Mouse (Mus musculus): ENCODE results near the gene Tsnaxip1. TPM values are rescaled to one million over a fixed set of nuclear protein-coding genes. Genes with fewer than 3 reads are reported as not detected.
A peak's percentile ranks its signal among the peaks of the same experiment; 100 is the strongest.

Gene Tsnaxip1
- total RNA-seq, 2 experiments from 2014 or later, result not detected

- Histone ChIP-seq H3K27ac (peak within 1 kb of the TSS; percentile 56), H3K4me3 (no peak within 1 kb of the TSS)
- DNase-seq, result peak; percentile 83
- no peak for TF ChIP-seq CTCF (IDR thresholded peaks at IDR 0.05)
- intact Hi-C loops (cut with DNase I), result loop anchor here (5.0 kb wide), 1 partner anchor 39 kb away; the partner anchor contains the start of gene Ctrl
These were observed 65.8 kb downstream of the Tsnaxip1 start, which contains the start of gene Nrn1l for GRCm38 (mm10) chr8:105893339-105893738. Gene Nrn1l (plus strand): TSS chr8:105893567.

Other genes starting within 250 kb of the Tsnaxip1 start
- gene Ripor1, start 222.5 kb upstream of the Tsnaxip1 start, total RNA-seq (2021), result 10 to 100 TPM; 15.7 to 20.6 TPM
- gene Ctcf, start 191.2 kb upstream of the Tsnaxip1 start, total RNA-seq (2021), result 10 to 100 TPM; 33.2 to 42.6 TPM
- gene Agrp, start 190.3 kb upstream of the Tsnaxip1 start, total RNA-seq (2021), result under 1 TPM in 1 of 2 experiments, not detected in 1; 0.75 TPM
- under 1 TPM in 1 of 2 experiments, not detected in 1; 0.17 TPM for gene Carmil2, start 141.5 kb upstream of the Tsnaxip1 start, total RNA-seq (2021)
- gene Acd, start 126.6 kb upstream of the Tsnaxip1 start, total RNA-seq (2021), result 1 to 10 TPM; 4.2 to 5.3 TPM
- 1 to 10 TPM; 5.0 to 6.0 TPM for gene Pard6a, start 126.6 kb upstream of the Tsnaxip1 start, total RNA-seq (2021)
- not detected for gene 4933405L10Rik, start 120.1 kb upstream of the Tsnaxip1 start, total RNA-seq (2021)
- under 1 TPM; 0.47 to 0.69 TPM for gene Enkd1, start 119.5 kb upstream of the Tsnaxip1 start, total RNA-seq (2021)
- gene Gfod2, start 69.1 kb upstream of the Tsnaxip1 start, total RNA-seq (2021), result 1 to 10 TPM; 7.2 to 7.4 TPM
- gene Ranbp10, start 381 bp upstream of the Tsnaxip1 start, total RNA-seq (2021), result 10 to 100 TPM; 23.0 to 24.3 TPM
- 1 to 10 TPM; 1.0 to 1.8 TPM for gene Cenpt, start 25.5 kb downstream of the Tsnaxip1 start, total RNA-seq (2021)
- 10 to 100 TPM; 21.9 to 25.0 TPM for gene Thap11, start 27.4 kb downstream of the Tsnaxip1 start, total RNA-seq (2021)
- gene Nutf2, start 32.8 kb downstream of the Tsnaxip1 start, total RNA-seq (2021), result 10 to 100 TPM; 39.2 to 43.4 TPM
- 10 to 100 TPM; 19.7 TPM for gene Edc4, start 53.1 kb downstream of the Tsnaxip1 start, total RNA-seq (2021)
- under 1 TPM in 1 of 2 experiments, not detected in 1; 0.95 TPM for gene Nrn1l, start 65.8 kb downstream of the Tsnaxip1 start, total RNA-seq (2021)
- gene Pskh1, start 72.7 kb downstream of the Tsnaxip1 start, total RNA-seq (2021), result 10 to 100 TPM; 11.3 to 12.8 TPM
- not detected for gene Ctrl, start 106.1 kb downstream of the Tsnaxip1 start, total RNA-seq (2021)
- gene Psmb10, start 110.7 kb downstream of the Tsnaxip1 start, total RNA-seq (2021), result 10 to 100 TPM; 17.9 to 26.1 TPM
- gene Lcat, start 115.7 kb downstream of the Tsnaxip1 start, total RNA-seq (2021), result under 1 TPM; 0.23 to 0.33 TPM
- 10 to 100 TPM in 1 of 2 experiments, 1 to 10 TPM in 1; 9.1 to 14.3 TPM for gene Slc12a4, start 138.4 kb downstream of the Tsnaxip1 start, total RNA-seq (2021)
- gene Dpep3, start 151.7 kb downstream of the Tsnaxip1 start, total RNA-seq (2021), result under 1 TPM in 1 of 2 experiments, not detected in 1; 0.17 TPM
- gene Dus2, start 163.6 kb downstream of the Tsnaxip1 start, total RNA-seq (2021), result 10 to 100 TPM in 1 of 2 experiments, 1 to 10 TPM in 1; 9.0 to 11.5 TPM
- not detected for gene Dpep2nb, start 178.2 kb downstream of the Tsnaxip1 start, total RNA-seq (2021)
- 10 to 100 TPM; 10.4 to 10.7 TPM for gene Ddx28, start 184.2 kb downstream of the Tsnaxip1 start, total RNA-seq (2021)
- gene Nfatc3, start 231.1 kb downstream of the Tsnaxip1 start, total RNA-seq (2021), result 10 to 100 TPM; 24.9 to 28.7 TPM

Measured in gastrocnemius, adult 2 months (tissue).